Mouse (Mus musculus) thymus, adult 18-20 months (tissue): ENCODE measurements around the gene Ngly1.
A peak's percentile ranks its signal among the peaks of the same experiment; 100 is the strongest.

ENCODE experiments used
- DNase-seq, 2 experiments: peaks; one replicate each; pipeline ENCODE4 v3.0.0; 2022; ENCODE audit warnings: mixed read lengths in 2 of 2

The Ngly1 gene

GRCm38 (mm10) chr14:16249171-16249874, at the start of gene Ngly1, which contains the start of gene Oxsm:
Ngly1 (plus strand) TSS chr14:16249280.
Oxsm (minus strand) TSS chr14:16249808.
- peak; percentile 75 to 77 for DNase-seq

DNA sequence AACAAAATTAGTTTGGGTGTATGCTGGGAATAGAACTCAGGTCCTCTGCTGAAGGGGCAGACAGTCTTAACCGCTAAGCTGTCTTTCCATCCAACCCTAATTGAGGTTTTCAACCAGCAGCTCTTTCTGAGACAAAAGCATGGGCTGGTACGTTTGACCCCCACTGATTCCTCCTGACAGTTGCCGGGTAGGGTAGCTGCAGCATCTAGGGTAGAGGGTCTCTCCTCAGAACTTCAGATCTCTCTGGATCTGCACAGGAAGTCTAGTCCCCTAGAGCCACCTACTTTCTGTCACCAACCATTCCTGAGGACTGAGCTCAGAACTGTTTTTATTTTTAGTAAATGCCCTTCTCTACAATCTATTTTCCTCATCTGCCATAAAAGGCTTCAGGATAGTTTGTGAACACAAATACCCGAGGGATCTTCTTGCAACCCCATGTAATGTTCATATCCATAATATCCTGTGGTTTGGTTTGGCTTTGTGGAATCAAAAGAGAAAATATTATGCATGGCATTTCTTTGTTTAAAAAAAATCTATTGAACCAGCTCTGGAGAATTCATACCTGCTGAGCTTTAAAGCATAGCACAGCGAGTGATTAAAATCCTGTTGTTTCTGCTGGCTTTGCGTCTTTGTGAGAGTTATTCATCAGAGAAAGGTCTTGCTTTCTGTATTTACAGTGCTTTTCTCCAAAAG, 48.7 kb upstream of the Ngly1 start:
- no peak for DNase-seq

DNA sequence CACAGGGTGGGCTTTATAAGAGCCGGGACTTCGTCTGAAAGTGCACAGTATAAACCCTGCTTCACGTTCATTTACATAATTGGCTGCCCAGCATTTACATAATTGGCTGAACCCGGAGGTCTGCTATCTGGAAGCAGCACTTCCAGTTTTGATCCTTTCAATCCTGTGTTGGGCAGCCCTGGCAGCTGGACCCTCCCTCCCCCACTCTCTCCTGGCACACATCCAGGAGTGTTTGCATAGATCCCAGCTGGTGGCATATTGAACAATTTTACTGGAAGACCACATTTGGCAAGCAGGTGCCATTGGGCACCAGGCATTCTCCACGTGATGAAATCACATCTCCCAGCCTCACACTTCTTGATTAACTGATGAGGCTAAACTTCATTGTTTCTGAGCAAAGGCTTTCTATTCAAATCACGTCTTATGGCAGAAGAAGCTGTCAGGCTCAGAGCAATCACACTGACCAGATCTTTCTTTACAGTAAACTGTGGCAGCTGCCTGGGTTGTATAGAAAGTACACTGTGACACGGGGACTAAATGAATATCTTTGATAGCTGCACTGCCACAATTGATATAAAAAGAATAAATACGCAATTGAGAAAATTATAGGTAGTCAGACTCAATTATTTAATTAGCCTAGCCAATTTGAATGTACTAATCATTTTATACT, 48.0 kb upstream of the Ngly1 start:
- no peak for DNase-seq

DNA sequence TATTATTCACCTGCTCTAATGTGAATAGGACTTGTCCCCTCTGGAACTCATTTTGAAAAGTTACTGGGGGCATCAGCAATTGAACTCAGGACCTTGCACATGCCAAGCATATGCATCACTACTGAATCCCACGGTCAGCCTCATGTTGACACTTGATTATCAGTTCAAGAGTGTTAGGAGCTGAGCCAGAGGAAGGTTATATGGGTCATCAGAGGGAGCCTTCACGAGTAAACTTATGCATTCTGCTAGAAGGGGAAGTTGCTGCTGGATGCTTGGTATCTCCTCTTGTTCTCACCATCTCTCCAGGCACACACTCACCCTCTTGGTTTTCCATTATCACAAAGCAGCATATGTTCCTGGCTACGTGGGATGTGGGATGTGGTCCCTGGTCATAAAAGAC, 47.4 kb upstream of the Ngly1 start:
- no peak for DNase-seq

- no peak for DNase-seq
Observed at GRCm38 (mm10) chr14:16207722-16208121, 41.4 kb upstream of the Ngly1 start.

- no peak for DNase-seq
Observed at GRCm38 (mm10) chr14:16219015-16219414, 30.1 kb upstream of the Ngly1 start.

- no peak for DNase-seq
Observed at GRCm38 (mm10) chr14:16229395-16229794, 19.7 kb upstream of the Ngly1 start.

- no peak for DNase-seq
Observed at GRCm38 (mm10) chr14:16230581-16230980, 18.5 kb upstream of the Ngly1 start.

DNA sequence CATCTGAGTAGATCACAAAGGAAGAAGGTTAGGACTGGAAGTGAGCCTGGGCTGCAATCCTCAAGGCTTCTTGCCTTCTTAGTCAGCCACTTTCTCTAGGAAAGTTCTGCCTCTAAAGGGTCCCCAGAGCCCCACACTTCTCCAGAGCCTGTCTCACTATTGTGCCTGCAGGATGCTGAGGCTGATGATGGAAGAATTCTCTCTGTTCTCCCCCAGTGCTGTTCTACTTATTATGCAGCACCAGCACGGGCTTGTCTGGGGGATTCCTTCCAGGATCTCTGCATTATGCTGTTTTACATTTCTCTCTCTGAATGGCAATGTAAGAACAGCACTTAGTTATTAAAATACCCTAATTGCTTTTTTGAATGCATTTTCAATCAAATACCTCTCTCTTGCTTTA, 15.6 kb upstream of the Ngly1 start:
- DNase-seq: no peak

GRCm38 (mm10) chr14:16236466-16236865, 12.6 kb upstream of the Ngly1 start:
- no peak for DNase-seq

- DNase-seq: no peak
Observed at GRCm38 (mm10) chr14:16242193-16242815, 6.8 kb upstream of the Ngly1 start.

DNA sequence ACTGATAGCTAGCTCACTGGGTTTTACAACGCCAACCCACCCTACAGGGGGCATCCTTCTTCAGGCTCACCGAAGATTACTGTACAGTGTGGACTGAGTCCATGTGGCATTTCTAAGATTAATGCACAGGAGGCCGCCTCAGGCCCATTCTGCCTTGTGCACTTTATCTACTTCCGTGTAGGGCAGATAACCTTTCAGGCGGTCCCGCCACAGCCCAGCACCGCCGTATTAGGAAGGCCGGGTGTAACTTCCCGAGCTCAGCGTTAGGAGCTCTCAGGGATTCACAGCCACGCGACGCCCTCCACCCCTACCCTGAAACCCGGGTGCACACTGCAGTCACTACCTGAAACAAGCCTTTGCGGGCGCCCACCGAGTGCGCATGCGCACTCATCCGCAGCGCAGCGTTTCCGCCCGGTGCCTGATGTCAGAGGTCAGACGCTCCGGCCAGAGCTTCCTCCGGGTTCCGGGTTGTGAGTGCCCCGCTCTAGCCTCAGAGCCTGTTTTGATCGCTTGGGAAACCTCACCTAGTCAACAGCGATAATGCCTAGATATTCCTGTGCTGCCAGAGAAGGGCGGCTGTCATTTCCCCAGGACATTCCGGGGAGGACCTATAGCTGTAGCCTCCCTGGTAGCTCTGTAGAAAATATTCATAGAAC, 6.0 kb upstream of the Ngly1 start:
- DNase-seq: peak; percentile 87 to 89

GRCm38 (mm10) chr14:16243603-16244209, 5.4 kb upstream of the Ngly1 start:
- DNase-seq: no peak

DNA sequence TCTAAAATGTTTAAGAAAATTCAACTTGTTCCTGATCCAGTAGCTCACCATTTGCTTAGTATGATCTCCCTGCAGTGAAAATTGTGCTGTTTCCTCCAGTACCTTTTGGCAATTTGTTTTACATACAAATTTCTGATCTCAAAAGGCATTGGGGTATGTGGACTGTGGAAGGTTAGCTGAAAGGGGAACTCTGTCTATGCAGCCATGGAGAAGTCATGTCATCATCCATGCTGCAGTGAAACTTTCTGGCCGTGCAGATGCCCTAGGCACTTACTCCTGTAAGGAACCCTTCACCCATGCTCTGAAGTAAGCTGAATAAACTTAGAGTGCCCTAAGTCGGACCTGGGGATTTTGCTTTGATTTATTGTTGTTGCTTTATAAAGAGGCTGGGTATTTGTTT, 4.7 kb upstream of the Ngly1 start:
- no peak for DNase-seq

- DNase-seq: no peak
Observed at GRCm38 (mm10) chr14:16245127-16245526, 4.0 kb upstream of the Ngly1 start.

- no peak for DNase-seq
Observed at GRCm38 (mm10) chr14:16246340-16246912, 2.7 kb upstream of the Ngly1 start.

DNA sequence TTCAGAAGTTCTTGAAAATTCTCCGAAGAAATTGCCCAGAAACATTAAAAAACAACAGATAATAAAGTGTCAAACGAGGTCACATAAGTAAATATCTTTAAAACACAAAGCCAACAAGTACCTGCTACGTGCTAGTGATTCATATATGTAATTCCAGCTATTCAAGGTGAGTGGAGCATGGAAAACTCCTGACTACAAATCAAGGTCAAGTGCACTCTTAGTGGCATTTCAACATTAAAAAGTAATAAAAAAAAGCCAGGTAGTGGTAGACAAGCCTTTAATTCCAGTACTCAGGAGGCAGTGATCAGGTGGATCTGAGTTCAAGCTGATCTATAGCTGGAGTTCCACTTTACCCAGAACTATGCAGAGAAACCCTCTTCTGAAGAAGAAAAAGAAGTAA, 945 bp upstream of the Ngly1 start:
- no peak for DNase-seq

- DNase-seq: no peak
Observed at GRCm38 (mm10) chr14:16248603-16249157, 400 bp upstream of the Ngly1 start.

DNA sequence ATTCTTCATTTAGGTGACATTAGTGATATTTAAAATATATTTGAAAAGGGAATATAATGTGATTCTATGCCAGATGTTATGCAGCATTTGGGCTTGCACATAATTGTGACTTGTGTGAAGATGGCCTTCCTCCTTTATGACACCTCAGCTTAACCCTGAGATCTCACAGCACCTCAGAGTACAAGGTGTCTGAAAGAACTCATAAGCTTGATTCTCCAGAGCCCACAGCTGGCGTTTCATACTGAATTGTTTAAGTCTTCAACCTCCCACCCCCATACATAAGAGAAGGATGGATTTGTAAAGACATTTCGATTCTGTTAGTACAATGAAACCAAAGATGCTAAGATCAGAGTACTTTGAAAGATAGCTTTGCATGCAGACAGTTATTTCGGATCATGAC, 1.0 kb downstream of the Ngly1 start:
- no peak for DNase-seq

DNA sequence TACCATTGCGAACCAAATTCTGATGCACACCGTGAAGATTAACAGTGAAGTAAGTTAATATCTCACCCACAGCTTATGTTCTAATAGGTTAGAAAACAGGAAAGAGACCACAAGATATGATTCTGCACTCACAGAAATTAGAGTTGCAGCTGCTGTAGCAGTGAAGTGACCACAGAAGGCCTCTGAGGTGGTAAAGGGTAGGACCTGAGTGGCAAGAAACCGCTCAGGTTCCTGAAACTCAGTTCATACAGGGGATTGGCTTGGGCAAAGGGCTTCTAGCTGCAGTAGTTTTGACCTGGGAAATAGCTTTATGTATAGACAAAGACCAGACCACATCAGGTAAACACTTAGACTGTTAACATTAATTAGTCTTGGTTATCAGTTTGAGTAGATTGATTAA, 6.7 kb downstream of the Ngly1 start:
- no peak for DNase-seq

DNA sequence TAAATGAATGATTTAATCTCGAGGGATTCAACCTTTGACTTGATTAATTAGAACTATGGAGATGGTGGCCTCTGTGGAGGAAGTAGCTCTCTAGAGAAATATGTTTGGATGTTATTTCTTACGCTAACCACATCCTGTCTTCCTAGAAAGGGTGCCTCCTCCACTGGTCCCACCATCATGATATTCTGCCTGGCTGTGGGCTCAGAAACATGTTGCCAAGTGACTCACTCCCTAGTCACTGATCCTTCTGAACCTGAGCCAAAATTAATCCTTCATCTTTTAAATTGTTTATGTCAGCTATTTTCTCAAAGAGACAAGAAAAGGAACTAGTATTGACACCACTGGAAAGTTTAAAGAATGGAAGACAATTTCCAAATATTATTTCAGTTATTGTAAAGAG, 7.1 kb downstream of the Ngly1 start:
- no peak for DNase-seq

DNA sequence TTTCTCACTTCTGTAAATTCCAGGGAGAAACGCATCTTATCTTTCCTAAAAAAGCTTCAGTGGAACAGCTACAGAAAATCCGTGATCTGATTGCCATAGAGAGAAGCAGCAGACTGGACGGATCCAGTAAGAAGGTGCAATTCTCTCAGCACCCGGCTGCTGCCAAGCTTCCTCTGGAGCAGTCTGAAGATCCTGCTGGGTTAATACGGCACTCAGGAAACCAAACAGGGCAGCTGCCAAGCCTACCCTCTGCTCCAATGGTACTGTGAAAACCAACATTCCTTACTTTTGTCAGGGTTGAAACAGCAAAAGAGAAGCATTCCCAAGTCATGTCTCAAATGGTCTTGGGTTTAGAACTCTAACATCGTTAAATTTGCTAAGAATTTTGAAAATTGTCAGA, 11.5 kb downstream of the Ngly1 start:
- DNase-seq: no peak
